Mouse (Mus musculus): ENCODE results near the gene Vkorc1l1. TPM values are rescaled to one million over a fixed set of nuclear protein-coding genes. Genes with fewer than 3 reads are reported as not detected.

Gene Vkorc1l1
- polyA plus RNA-seq, 1 experiment from 2014 or later = 25.4 TPM

DNA sequence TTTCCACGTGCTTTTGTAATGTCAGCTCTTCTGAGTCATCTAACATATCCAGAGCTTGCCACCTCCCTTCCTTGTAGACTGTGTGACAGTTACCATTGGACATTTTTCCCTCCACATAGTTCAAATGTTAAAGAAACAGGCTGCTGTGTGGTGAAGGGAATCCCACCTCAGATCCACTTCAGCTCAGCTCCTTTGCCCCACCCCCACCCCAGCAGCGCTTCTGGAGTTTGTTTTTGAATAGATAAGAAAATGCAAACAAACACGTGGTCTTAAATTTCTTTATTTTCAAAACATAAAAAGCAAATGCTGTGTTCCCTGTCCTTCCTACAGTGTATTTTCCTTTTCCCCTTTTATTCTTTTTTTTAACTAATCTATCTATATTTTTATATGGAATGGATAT, 38.4 kb downstream of the Vkorc1l1 start:
- Histone ChIP-seq H3K27me3 (replicated peaks; ENCODE audit: control insufficient read depth, insufficient read depth, low read length) (no peaks in the 10 kb centered on the region), H3K4me3 (ENCODE audit: low read depth, low read length) (no peak overlapping the region), H3K36me3 (ENCODE audit: control insufficient read depth, insufficient read depth, low read length) (peaks cover 14% of the 10 kb centered on the region; the same call in 1 of the 2 replicates), H3K9ac (ENCODE audit: low read depth, low read length) (no peak overlapping the region), H3K4me2 (ENCODE audit: low read depth, low read length) (no peak overlapping the region), H3K27ac (replicated peaks; ENCODE audit: low read depth, low read length) (no peak overlapping the region), H3K4me1 (ENCODE audit: control insufficient read depth, insufficient read depth, low read length) (no peaks in the 10 kb centered on the region), H3K9me3 (ENCODE audit: control insufficient read depth, low read length) (no peaks in the 10 kb centered on the region)
- 75% methylated on average over 3 of the region's 3 CpGs for WGBS
- DNase-seq (ENCODE audit: low spot score) (no peak), ATAC-seq (ENCODE audit: low read depth) (no peak)

DNA sequence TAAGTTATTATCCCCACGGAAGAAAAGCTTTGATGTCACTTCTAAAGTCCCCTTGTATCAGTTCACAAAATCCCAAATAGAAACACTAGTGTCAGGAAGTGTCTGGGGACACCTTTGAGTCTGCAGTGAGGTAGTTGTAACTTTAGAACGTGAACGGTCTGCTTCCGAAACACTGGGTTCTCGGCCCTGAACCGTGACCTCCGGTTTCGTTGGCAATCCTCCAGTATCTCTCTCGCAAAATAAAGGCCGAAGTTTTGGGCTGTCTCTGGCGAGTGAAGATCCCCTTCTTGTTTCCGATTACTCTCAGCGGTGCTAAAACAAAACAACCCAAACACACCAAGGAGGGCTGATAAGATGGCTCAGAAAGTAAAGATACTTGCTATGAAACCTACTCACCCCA, 47.6 kb downstream of the Vkorc1l1 start:
- H3K4me1 ChIP-seq (ENCODE audit: control insufficient read depth, insufficient read depth, low read length) = no peaks in the 10 kb centered on the region
- no peaks in the 10 kb centered on the region for H3K9me3 ChIP-seq (ENCODE audit: control insufficient read depth, low read length)
- H3K9ac ChIP-seq (ENCODE audit: low read depth, low read length) = no peak overlapping the region
- no peak for ATAC-seq (ENCODE audit: low read depth)
- no peak overlapping the region for H3K4me2 ChIP-seq (ENCODE audit: low read depth, low read length)
- no peak for DNase-seq (ENCODE audit: low spot score)
- WGBS = 75% methylated on average over 13 of the region's 13 CpGs
- no peak overlapping the region for H3K27ac ChIP-seq (replicated peaks; ENCODE audit: low read depth, low read length)
- no peaks in the 10 kb centered on the region for H3K27me3 ChIP-seq (replicated peaks; ENCODE audit: control insufficient read depth, insufficient read depth, low read length)
- peaks cover 15% of the 10 kb centered on the region for H3K36me3 ChIP-seq (ENCODE audit: control insufficient read depth, insufficient read depth, low read length)
- no peak overlapping the region for H3K4me3 ChIP-seq (ENCODE audit: low read depth, low read length)

DNA sequence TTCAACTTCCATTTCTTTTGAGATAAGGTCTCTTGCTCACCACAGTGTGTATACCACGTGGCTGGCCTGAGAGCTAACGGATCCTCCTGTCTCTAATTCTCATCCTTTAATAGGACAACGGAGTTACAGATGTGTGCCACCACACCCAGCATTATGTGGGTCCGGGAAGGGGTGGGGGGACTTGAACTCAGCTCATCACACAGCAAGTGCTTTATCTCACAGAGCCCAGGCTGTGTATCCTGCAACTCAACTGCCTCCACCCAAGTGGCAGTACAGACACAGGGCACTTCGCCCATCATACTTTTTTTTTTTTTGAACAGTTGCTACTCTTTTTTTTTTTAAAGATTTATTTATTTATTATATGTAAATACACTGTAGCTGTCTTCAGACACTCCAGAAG, 50.1 kb downstream of the Vkorc1l1 start:
- no peak overlapping the region for H3K4me2 ChIP-seq (ENCODE audit: low read depth, low read length)
- H3K36me3 ChIP-seq (ENCODE audit: control insufficient read depth, insufficient read depth, low read length) = peaks cover 11% of the 10 kb centered on the region
- no peak overlapping the region for H3K27ac ChIP-seq (replicated peaks; ENCODE audit: low read depth, low read length)
- WGBS = 90% methylated on average over 5 of the region's 5 CpGs
- H3K27me3 ChIP-seq (replicated peaks; ENCODE audit: control insufficient read depth, insufficient read depth, low read length) = no peaks in the 10 kb centered on the region
- no peak overlapping the region for H3K4me3 ChIP-seq (ENCODE audit: low read depth, low read length)
- DNase-seq (ENCODE audit: low spot score) (no peak), ATAC-seq (ENCODE audit: low read depth) (no peak)
- H3K9me3 ChIP-seq (ENCODE audit: control insufficient read depth, low read length) = no peaks in the 10 kb centered on the region
- H3K4me1 ChIP-seq (ENCODE audit: control insufficient read depth, insufficient read depth, low read length) = no peaks in the 10 kb centered on the region
- no peak overlapping the region for H3K9ac ChIP-seq (ENCODE audit: low read depth, low read length)

DNA sequence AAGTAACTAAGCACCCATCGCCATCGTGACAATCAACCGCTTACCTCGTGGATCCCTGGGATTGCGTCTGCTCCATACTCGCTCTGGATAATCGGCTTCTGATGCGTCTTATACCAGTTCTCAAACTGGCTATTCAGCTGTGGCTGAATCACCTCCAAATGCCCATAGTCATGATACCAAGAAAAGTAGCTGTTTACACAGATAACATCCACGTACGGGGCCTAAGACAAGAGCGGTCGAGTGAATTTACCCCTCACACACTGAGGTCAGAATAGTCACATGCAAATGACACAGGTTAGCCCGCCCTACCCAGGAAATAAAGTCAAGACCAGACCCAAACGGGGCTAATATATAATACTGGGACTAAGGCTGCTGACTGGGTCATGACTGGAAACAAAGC, 51.6 kb downstream of the Vkorc1l1 start:
- no peaks in the 10 kb centered on the region for H3K4me1 ChIP-seq (ENCODE audit: control insufficient read depth, insufficient read depth, low read length)
- H3K9me3 ChIP-seq (ENCODE audit: control insufficient read depth, low read length) = no peaks in the 10 kb centered on the region
- no peak overlapping the region for H3K9ac ChIP-seq (ENCODE audit: low read depth, low read length)
- H3K27me3 ChIP-seq (replicated peaks; ENCODE audit: control insufficient read depth, insufficient read depth, low read length) = no peaks in the 10 kb centered on the region
- no peak for ATAC-seq (ENCODE audit: low read depth)
- H3K4me2 ChIP-seq (ENCODE audit: low read depth, low read length) = no peak overlapping the region
- WGBS = 93% methylated on average over 14 of the region's 14 CpGs
- DNase-seq (ENCODE audit: low spot score) = no peak
- no peak overlapping the region for H3K4me3 ChIP-seq (ENCODE audit: low read depth, low read length)
- no peak overlapping the region for H3K27ac ChIP-seq (replicated peaks; ENCODE audit: low read depth, low read length)
- peaks cover 7% of the 10 kb centered on the region for H3K36me3 ChIP-seq (ENCODE audit: control insufficient read depth, insufficient read depth, low read length)

DNA sequence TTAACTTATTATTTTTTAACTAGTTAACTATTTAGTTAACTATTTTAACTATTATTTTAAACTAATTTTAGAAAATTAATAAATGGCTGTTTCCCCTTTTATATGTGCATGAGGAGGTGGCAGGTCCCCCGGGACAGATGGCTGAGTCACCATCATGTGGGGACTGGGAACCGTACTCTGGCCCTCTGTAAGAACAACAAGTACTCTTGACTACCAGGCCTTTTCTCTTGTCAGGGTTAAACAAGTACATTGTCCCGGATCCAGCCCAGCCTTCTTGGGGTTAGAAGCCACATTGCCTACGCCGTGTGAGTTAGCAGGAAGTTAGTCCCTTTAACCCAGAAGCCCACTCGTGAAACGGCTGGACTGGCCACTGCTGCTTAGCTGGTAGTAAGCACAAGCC, 53.2 kb downstream of the Vkorc1l1 start:
- H3K4me1 ChIP-seq (ENCODE audit: control insufficient read depth, insufficient read depth, low read length) = no peaks in the 10 kb centered on the region
- no peak overlapping the region for H3K4me2 ChIP-seq (ENCODE audit: low read depth, low read length)
- H3K4me3 ChIP-seq (ENCODE audit: low read depth, low read length) = no peak overlapping the region
- H3K36me3 ChIP-seq (ENCODE audit: control insufficient read depth, insufficient read depth, low read length) = peaks cover 6% of the 10 kb centered on the region
- H3K9ac ChIP-seq (ENCODE audit: low read depth, low read length) = no peak overlapping the region
- ATAC-seq (ENCODE audit: low read depth) (no peak), DNase-seq (ENCODE audit: low spot score) (no peak)
- no peaks in the 10 kb centered on the region for H3K9me3 ChIP-seq (ENCODE audit: control insufficient read depth, low read length)
- WGBS = 88% methylated on average over 7 of the region's 7 CpGs
- no peaks in the 10 kb centered on the region for H3K27me3 ChIP-seq (replicated peaks; ENCODE audit: control insufficient read depth, insufficient read depth, low read length)
- H3K27ac ChIP-seq (replicated peaks; ENCODE audit: low read depth, low read length) = no peak overlapping the region

DNA sequence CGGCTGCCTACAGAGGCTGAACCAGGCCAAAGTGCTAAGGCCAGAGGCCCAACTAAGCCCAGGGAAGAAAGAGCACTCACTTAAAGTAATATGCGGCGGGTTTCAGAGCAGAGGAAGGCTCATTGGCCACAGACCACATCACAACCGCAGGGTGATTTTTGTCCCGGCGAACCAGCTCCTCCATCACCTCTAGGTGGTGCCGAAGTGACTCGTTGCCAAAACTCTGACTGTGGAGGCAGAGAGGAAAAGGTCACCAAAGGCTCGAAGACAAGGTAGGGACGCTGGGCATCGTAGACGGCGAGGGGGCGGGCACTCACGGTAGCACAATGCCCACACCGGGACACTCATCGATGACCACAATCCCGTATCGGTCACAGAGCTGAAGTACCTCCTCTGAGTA, 55.9 kb downstream of the Vkorc1l1 start:
- Histone ChIP-seq H3K4me2 (ENCODE audit: low read depth, low read length) (no peak overlapping the region), H3K36me3 (ENCODE audit: control insufficient read depth, insufficient read depth, low read length) (no peaks in the 10 kb centered on the region), H3K4me3 (ENCODE audit: low read depth, low read length) (no peak overlapping the region), H3K27ac (replicated peaks; ENCODE audit: low read depth, low read length) (no peak overlapping the region), H3K9me3 (ENCODE audit: control insufficient read depth, low read length) (no peaks in the 10 kb centered on the region), H3K4me1 (ENCODE audit: control insufficient read depth, insufficient read depth, low read length) (no peaks in the 10 kb centered on the region), H3K27me3 (replicated peaks; ENCODE audit: control insufficient read depth, insufficient read depth, low read length) (no peaks in the 10 kb centered on the region), H3K9ac (ENCODE audit: low read depth, low read length) (no peak overlapping the region)
- WGBS = 68% methylated on average over 19 of the region's 19 CpGs
- ATAC-seq (ENCODE audit: low read depth) = no peak
- DNase-seq (ENCODE audit: low spot score) = no peak

DNA sequence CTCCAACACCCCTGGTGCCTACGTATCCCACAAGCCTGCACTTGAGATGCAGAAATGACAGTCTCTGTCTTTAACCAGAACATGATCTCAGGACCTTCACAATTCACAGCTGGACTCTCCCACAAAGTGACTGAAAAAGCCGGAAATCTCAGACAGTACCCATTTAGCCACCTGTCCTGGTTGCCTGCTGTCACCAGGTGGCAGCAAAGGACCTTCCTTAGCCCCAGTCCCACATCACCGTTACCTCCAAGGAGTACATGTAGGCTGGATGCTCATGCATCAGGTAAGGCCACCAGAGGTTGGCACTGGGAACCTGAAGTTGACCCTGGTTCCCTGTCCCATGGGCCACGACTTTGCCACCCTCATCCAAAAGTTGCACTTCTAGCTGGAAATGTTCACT, 57.3 kb downstream of the Vkorc1l1 start:
- Histone ChIP-seq H3K4me1 (ENCODE audit: control insufficient read depth, insufficient read depth, low read length) (no peaks in the 10 kb centered on the region), H3K4me2 (ENCODE audit: low read depth, low read length) (no peak overlapping the region), H3K4me3 (ENCODE audit: low read depth, low read length) (no peak overlapping the region), H3K36me3 (ENCODE audit: control insufficient read depth, insufficient read depth, low read length) (no peaks in the 10 kb centered on the region), H3K9ac (ENCODE audit: low read depth, low read length) (no peak overlapping the region), H3K27ac (replicated peaks; ENCODE audit: low read depth, low read length) (no peak overlapping the region), H3K9me3 (ENCODE audit: control insufficient read depth, low read length) (0 out of 2 replicates have a peak, but pooled peaks cover 3% of the 10 kb centered on the region), H3K27me3 (replicated peaks; ENCODE audit: control insufficient read depth, insufficient read depth, low read length) (no peaks in the 10 kb centered on the region)
- DNase-seq (ENCODE audit: low spot score) (peak; percentile 68), ATAC-seq (ENCODE audit: low read depth) (no peak)
- 28% methylated on average over 4 of the region's 4 CpGs for WGBS

DNA sequence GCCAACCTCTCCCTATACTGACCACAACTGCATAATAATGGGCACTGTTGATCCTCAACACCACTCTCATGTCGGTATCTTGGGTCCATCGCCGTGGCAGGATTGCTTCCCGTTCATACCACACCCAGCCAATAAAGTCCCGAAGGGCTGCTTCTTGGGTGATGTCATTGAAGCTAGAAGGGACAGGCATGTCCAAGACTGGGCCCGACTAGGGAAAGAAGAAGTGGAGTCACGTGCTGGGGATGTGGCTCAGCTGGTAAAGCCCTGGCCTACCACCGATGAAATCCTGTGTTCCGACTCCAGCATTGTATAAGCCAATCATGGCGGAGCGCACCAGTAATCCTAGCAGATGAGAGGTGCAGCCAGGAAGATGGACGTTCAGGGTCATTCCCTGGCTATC, 59.0 kb downstream of the Vkorc1l1 start:
- WGBS = 91% methylated on average over 12 of the region's 12 CpGs
- Histone ChIP-seq H3K27me3 (replicated peaks; ENCODE audit: control insufficient read depth, insufficient read depth, low read length) (no peaks in the 10 kb centered on the region), H3K36me3 (ENCODE audit: control insufficient read depth, insufficient read depth, low read length) (no peaks in the 10 kb centered on the region), H3K4me2 (ENCODE audit: low read depth, low read length) (no peak overlapping the region), H3K4me1 (ENCODE audit: control insufficient read depth, insufficient read depth, low read length) (no peaks in the 10 kb centered on the region), H3K9me3 (ENCODE audit: control insufficient read depth, low read length) (0 out of 2 replicates have a peak, but pooled peaks cover 15% of the 10 kb centered on the region), H3K27ac (replicated peaks; ENCODE audit: low read depth, low read length) (no peak overlapping the region), H3K9ac (ENCODE audit: low read depth, low read length) (no peak overlapping the region), H3K4me3 (ENCODE audit: low read depth, low read length) (no peak overlapping the region)
- no peak for ATAC-seq (ENCODE audit: low read depth)
- DNase-seq (ENCODE audit: low spot score) = no peak

DNA sequence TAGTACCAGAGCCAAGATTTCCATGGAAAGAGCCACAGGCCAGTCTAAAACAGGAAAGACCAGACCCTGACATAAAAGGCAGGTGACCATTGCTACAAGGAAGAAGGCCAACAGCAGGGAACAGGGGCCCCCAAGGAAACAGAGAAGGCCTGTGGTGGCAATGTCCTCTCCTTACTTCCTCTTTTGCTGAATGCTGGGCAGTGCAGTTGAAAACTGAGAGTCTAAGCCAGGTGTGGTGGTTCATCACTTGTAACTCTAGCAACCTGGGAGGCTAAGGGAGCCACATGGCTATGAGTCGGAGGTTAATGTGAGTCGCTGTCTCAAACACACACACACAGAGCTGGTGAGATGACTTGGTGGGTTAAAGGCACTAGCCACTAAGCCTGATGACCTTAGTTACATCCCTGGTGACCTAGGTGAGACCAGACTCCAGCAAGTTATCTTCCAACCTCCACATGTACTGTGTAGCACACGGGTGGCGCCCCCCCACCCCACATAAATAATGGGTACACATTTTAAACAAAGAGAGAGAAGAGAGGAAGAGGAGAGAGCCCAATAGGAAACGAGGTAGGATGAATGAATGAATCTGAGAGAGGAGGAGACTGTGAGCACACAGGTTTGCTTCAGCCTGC, 59.7 kb downstream of the Vkorc1l1 start:
- Histone ChIP-seq H3K9ac (ENCODE audit: low read depth, low read length) (0 out of 2 replicates have a peak overlapping the region, but pooled peaks have one; percentile 3), H3K4me3 (ENCODE audit: low read depth, low read length) (peak overlapping the region; percentile 51), H3K4me1 (ENCODE audit: control insufficient read depth, insufficient read depth, low read length) (no peaks in the 10 kb centered on the region), H3K27me3 (replicated peaks; ENCODE audit: control insufficient read depth, insufficient read depth, low read length) (no peaks in the 10 kb centered on the region), H3K27ac (replicated peaks; ENCODE audit: low read depth, low read length) (no peak overlapping the region), H3K36me3 (ENCODE audit: control insufficient read depth, insufficient read depth, low read length) (no peaks in the 10 kb centered on the region), H3K4me2 (ENCODE audit: low read depth, low read length) (peak overlapping the region; percentile 72), H3K9me3 (ENCODE audit: control insufficient read depth, low read length) (0 out of 2 replicates have a peak, but pooled peaks cover 15% of the 10 kb centered on the region)
- no peak for DNase-seq (ENCODE audit: low spot score)
- WGBS = 47% methylated on average over 5 of the region's 5 CpGs
- no peak for ATAC-seq (ENCODE audit: low read depth)

All from embryonic facial prominence, embryonic 14.5 days (tissue).